In the genomic region with DNA sequence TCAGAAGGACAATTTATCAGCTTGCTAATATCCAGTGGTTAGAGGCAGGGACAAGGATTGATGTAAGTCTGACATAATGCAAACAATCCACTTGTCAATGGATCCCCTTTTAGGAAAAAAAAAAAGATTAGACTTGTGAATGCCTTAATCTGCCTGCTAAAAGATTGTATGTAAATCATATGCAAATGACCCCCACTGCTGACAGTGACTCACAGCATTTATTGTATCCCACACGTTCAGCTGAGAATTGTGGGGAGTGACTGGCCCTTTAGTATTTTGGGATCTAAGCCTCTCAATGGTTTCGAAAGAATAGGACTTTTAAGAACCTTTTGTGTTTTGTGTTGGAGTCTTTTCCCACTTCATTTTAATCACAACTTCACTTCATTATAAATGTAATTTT, we compare ENCODE assay signal across 31 mouse cellular contexts. TPM values are rescaled to one million over a fixed set of nuclear protein-coding genes. Genes with fewer than 3 reads are reported as not detected.
DNase-seq lines count a peak whose midpoint lies in the region; ATAC-seq and TF ChIP-seq lines count a peak whose summit lies in the region.
"Had no signal": no experiment of that assay in that cellular context is flagged by ENCODE, and none has a peak within 500 bp of the region (broad histone marks: within the 10 kb centered on the region; RNA-seq: fewer than 3 reads in every experiment).

No protein-coding gene starts in this region.

- TF ChIP-seq EP300 in stomach, postnatal 0 days (optimal IDR thresholded peaks at IDR 0.05), result no peak

- no peak for TF ChIP-seq CTCF in hindbrain, postnatal 0 days (IDR thresholded peaks at IDR 0.05; ENCODE audit: low read depth)
- no peak for TF ChIP-seq CTCF in midbrain, postnatal 0 days (IDR thresholded peaks at IDR 0.05)
- TF ChIP-seq CTCF in stomach, postnatal 0 days (IDR thresholded peaks at IDR 0.05; ENCODE audit: low read depth), result no peak

- H3K27ac ChIP-seq in forebrain, embryonic 14.5 days (ENCODE audit: low read depth, low read length), result no peak overlapping the region
- no peak overlapping the region for H3K27ac ChIP-seq in forebrain, embryonic 10.5 days
- peak overlapping the region; percentile 64; the same call in 1 of the 2 replicates for H3K27ac ChIP-seq in hindbrain, embryonic 12.5 days
- no peak overlapping the region for H3K27ac ChIP-seq in hindbrain, postnatal 0 days
- 0 out of 2 replicates have a peak overlapping the region, but pooled peaks have one; percentile 16 for H3K27ac ChIP-seq in midbrain, embryonic 15.5 days
- no peak overlapping the region for H3K27ac ChIP-seq in midbrain, postnatal 0 days (ENCODE audit: low read depth, low read length)
- peak overlapping the region; percentile 39; the same call in 1 of the 2 replicates for H3K27ac ChIP-seq in hindbrain, embryonic 14.5 days
- H3K27ac ChIP-seq in stomach, postnatal 0 days (replicated peaks), result no peak overlapping the region
- H3K27ac ChIP-seq: embryonic facial prominence, embryonic 13.5 days; kidney, embryonic 15.5 days; layer of hippocampus, adult 2 months; left cerebral cortex, adult 2 months; limb, embryonic 12.5 days; liver, embryonic 15.5 days; stomach, embryonic 15.5 days had no signal

- 20% methylated on average over 2 of the region's 2 CpGs for WGBS in forebrain, embryonic 14.5 days
- WGBS in forebrain, embryonic 10.5 days, result 70% methylated on average over 2 of the region's 2 CpGs
- WGBS in hindbrain, embryonic 12.5 days, result 45% methylated on average over 2 of the region's 2 CpGs
- WGBS in hindbrain, postnatal 0 days, result 39% methylated on average over 2 of the region's 2 CpGs
- 18% methylated on average over 2 of the region's 2 CpGs for WGBS in midbrain, embryonic 15.5 days
- 28% methylated on average over 2 of the region's 2 CpGs for WGBS in midbrain, postnatal 0 days
- WGBS in hindbrain, embryonic 14.5 days, result 35% methylated on average over 2 of the region's 2 CpGs
- WGBS in stomach, postnatal 0 days, result 61% methylated on average over 2 of the region's 2 CpGs

- DNase-seq in forebrain, embryonic 14.5 days (ENCODE audit: low spot score), result peak; percentile 57
- DNase-seq in forebrain, embryonic 10.5 days (ENCODE audit: extremely low spot score, low spot score), result no peak
- DNase-seq in hindbrain, postnatal 0 days (ENCODE audit: low spot score), result no peak
- no peak for DNase-seq in midbrain, postnatal 0 days (ENCODE audit: low spot score)
- no peak for DNase-seq in hindbrain, embryonic 14.5 days (ENCODE audit: low spot score)
- no peak for DNase-seq in stomach, postnatal 0 days (ENCODE audit: low spot score)
- DNase-seq: adrenal gland, postnatal 10 days; cerebellum, adult 18-20 months; cerebellum, postnatal 10 days; gastrocnemius, postnatal 25 days; heart, adult 18-20 months; heart, postnatal 4 days; kidney, adult 18-20 months; kidney, postnatal 25 days; lung, embryonic 14.5 days; lung, postnatal 14 days; right cerebral cortex, postnatal 25 days; thymus, postnatal 14 days had no signal

- H3K9me3 ChIP-seq in forebrain, embryonic 14.5 days (replicated peaks; ENCODE audit: control insufficient read depth, low read length), result no peaks in the 10 kb centered on the region
- no peaks in the 10 kb centered on the region for H3K9me3 ChIP-seq in forebrain, embryonic 10.5 days
- no peaks in the 10 kb centered on the region for H3K9me3 ChIP-seq in hindbrain, embryonic 12.5 days (replicated peaks)
- no peaks in the 10 kb centered on the region for H3K9me3 ChIP-seq in hindbrain, postnatal 0 days (ENCODE audit: low read length)
- H3K9me3 ChIP-seq in midbrain, embryonic 15.5 days, result no peaks in the 10 kb centered on the region
- H3K9me3 ChIP-seq in midbrain, postnatal 0 days (ENCODE audit: low read length), result no peaks in the 10 kb centered on the region
- H3K9me3 ChIP-seq in hindbrain, embryonic 14.5 days (ENCODE audit: control insufficient read depth, low read length), result no peaks in the 10 kb centered on the region
- no peaks in the 10 kb centered on the region for H3K9me3 ChIP-seq in stomach, postnatal 0 days (ENCODE audit: control insufficient read depth, low read length)
- H3K9me3 ChIP-seq: embryonic facial prominence, embryonic 13.5 days; kidney, embryonic 15.5 days; limb, embryonic 12.5 days; liver, embryonic 15.5 days; stomach, embryonic 15.5 days had no signal

- no peaks in the 10 kb centered on the region for H3K27me3 ChIP-seq in forebrain, embryonic 14.5 days (replicated peaks; ENCODE audit: control insufficient read depth, insufficient read depth, low read length)
- H3K27me3 ChIP-seq in forebrain, embryonic 10.5 days (ENCODE audit: poor library complexity, severe bottlenecking), result 0 out of 2 replicates have a peak, but pooled peaks cover 4% of the 10 kb centered on the region
- H3K27me3 ChIP-seq in hindbrain, embryonic 12.5 days, result no peaks in the 10 kb centered on the region
- H3K27me3 ChIP-seq in hindbrain, postnatal 0 days (ENCODE audit: insufficient read depth, low read length), result no peaks in the 10 kb centered on the region
- no peaks in the 10 kb centered on the region for H3K27me3 ChIP-seq in midbrain, embryonic 15.5 days (replicated peaks)
- no peaks in the 10 kb centered on the region for H3K27me3 ChIP-seq in midbrain, postnatal 0 days (ENCODE audit: insufficient read depth, low read length)
- no peaks in the 10 kb centered on the region for H3K27me3 ChIP-seq in hindbrain, embryonic 14.5 days (ENCODE audit: control insufficient read depth, insufficient read depth, low read length)
- no peaks in the 10 kb centered on the region for H3K27me3 ChIP-seq in stomach, postnatal 0 days (ENCODE audit: control insufficient read depth, insufficient read depth, low read length)
- H3K27me3 ChIP-seq: embryonic facial prominence, embryonic 13.5 days; limb, embryonic 12.5 days; liver, embryonic 15.5 days; stomach, embryonic 15.5 days had no signal

- H3K9ac ChIP-seq in forebrain, embryonic 14.5 days (ENCODE audit: low read length), result no peak overlapping the region
- H3K9ac ChIP-seq in hindbrain, embryonic 12.5 days, result no peak overlapping the region
- no peak overlapping the region for H3K9ac ChIP-seq in hindbrain, postnatal 0 days (replicated peaks; ENCODE audit: low read length)
- H3K9ac ChIP-seq in midbrain, embryonic 15.5 days, result no peak overlapping the region
- H3K9ac ChIP-seq in midbrain, postnatal 0 days (replicated peaks; ENCODE audit: low read length, poor library complexity, severe bottlenecking), result no peak overlapping the region
- H3K9ac ChIP-seq in hindbrain, embryonic 14.5 days, result no peak overlapping the region
- H3K9ac ChIP-seq in stomach, postnatal 0 days (ENCODE audit: low read length), result no peak overlapping the region
- H3K9ac ChIP-seq: embryonic facial prominence, embryonic 13.5 days; kidney, embryonic 15.5 days; limb, embryonic 12.5 days; liver, embryonic 15.5 days; lung, embryonic 14.5 days; stomach, embryonic 15.5 days had no signal

- peaks cover 37% of the 10 kb centered on the region for H3K4me1 ChIP-seq in forebrain, embryonic 14.5 days (ENCODE audit: control insufficient read depth, insufficient read depth, low read length)
- peaks cover 40% of the 10 kb centered on the region for H3K4me1 ChIP-seq in forebrain, embryonic 10.5 days
- H3K4me1 ChIP-seq in hindbrain, embryonic 12.5 days, result peaks cover 26% of the 10 kb centered on the region
- H3K4me1 ChIP-seq in hindbrain, postnatal 0 days (ENCODE audit: insufficient read depth, low read length), result peaks cover 10% of the 10 kb centered on the region; the same call in 1 of the 2 replicates
- H3K4me1 ChIP-seq in midbrain, embryonic 15.5 days, result peaks cover 33% of the 10 kb centered on the region
- peaks cover 13% of the 10 kb centered on the region; the same call in 1 of the 2 replicates for H3K4me1 ChIP-seq in midbrain, postnatal 0 days (ENCODE audit: insufficient read depth, low read length)
- H3K4me1 ChIP-seq in hindbrain, embryonic 14.5 days (replicated peaks; ENCODE audit: control insufficient read depth, insufficient read depth, low read length), result peaks cover 19% of the 10 kb centered on the region
- no peaks in the 10 kb centered on the region for H3K4me1 ChIP-seq in stomach, postnatal 0 days (replicated peaks; ENCODE audit: control insufficient read depth, insufficient read depth)
- H3K4me1 ChIP-seq: kidney, embryonic 15.5 days; liver, embryonic 15.5 days; stomach, embryonic 15.5 days had no signal

- no peaks in the 10 kb centered on the region for H3K36me3 ChIP-seq in forebrain, embryonic 14.5 days (ENCODE audit: control insufficient read depth, insufficient read depth, low read length)
- no peaks in the 10 kb centered on the region for H3K36me3 ChIP-seq in forebrain, embryonic 10.5 days (replicated peaks)
- H3K36me3 ChIP-seq in hindbrain, embryonic 12.5 days, result no peaks in the 10 kb centered on the region
- no peaks in the 10 kb centered on the region for H3K36me3 ChIP-seq in hindbrain, postnatal 0 days (ENCODE audit: insufficient read depth, low read length)
- no peaks in the 10 kb centered on the region for H3K36me3 ChIP-seq in midbrain, embryonic 15.5 days (replicated peaks)
- no peaks in the 10 kb centered on the region for H3K36me3 ChIP-seq in midbrain, postnatal 0 days (ENCODE audit: insufficient read depth, low read length)
- no peaks in the 10 kb centered on the region for H3K36me3 ChIP-seq in hindbrain, embryonic 14.5 days (replicated peaks; ENCODE audit: control insufficient read depth, insufficient read depth)
- no peaks in the 10 kb centered on the region for H3K36me3 ChIP-seq in stomach, postnatal 0 days (ENCODE audit: control insufficient read depth, insufficient read depth, low read length)
- H3K36me3 ChIP-seq: embryonic facial prominence, embryonic 13.5 days; kidney, embryonic 15.5 days; limb, embryonic 12.5 days; liver, embryonic 15.5 days; stomach, embryonic 15.5 days had no signal

- no peak overlapping the region for H3K4me3 ChIP-seq in forebrain, embryonic 14.5 days (ENCODE audit: low read depth, low read length)
- H3K4me3 ChIP-seq in forebrain, embryonic 10.5 days, result no peak overlapping the region
- no peak overlapping the region for H3K4me3 ChIP-seq in hindbrain, embryonic 12.5 days
- no peak overlapping the region for H3K4me3 ChIP-seq in hindbrain, postnatal 0 days (ENCODE audit: low read length)
- H3K4me3 ChIP-seq in midbrain, embryonic 15.5 days, result no peak overlapping the region
- no peak overlapping the region for H3K4me3 ChIP-seq in midbrain, postnatal 0 days (ENCODE audit: low read depth, low read length)
- no peak overlapping the region for H3K4me3 ChIP-seq in hindbrain, embryonic 14.5 days (replicated peaks; ENCODE audit: low read length)
- H3K4me3 ChIP-seq in stomach, postnatal 0 days (ENCODE audit: low read depth, low read length), result no peak overlapping the region
- H3K4me3 ChIP-seq: embryonic facial prominence, embryonic 13.5 days; kidney, embryonic 15.5 days; layer of hippocampus, adult 2 months; left cerebral cortex, adult 2 months; limb, embryonic 12.5 days; liver, embryonic 15.5 days; myocyte; stomach, embryonic 15.5 days had no signal

- ATAC-seq in forebrain, embryonic 14.5 days, result 0 out of 2 replicates have a peak, but pooled peaks have one; percentile 18
- peak; percentile 21; the same call in 1 of the 2 replicates for ATAC-seq in hindbrain, embryonic 12.5 days (ENCODE audit: low FRiP score)
- ATAC-seq in hindbrain, postnatal 0 days, result no peak
- no peak; the same call in 1 of the 2 replicates for ATAC-seq in midbrain, embryonic 15.5 days (replicated peaks)
- ATAC-seq in midbrain, postnatal 0 days (ENCODE audit: low FRiP score), result no peak
- no peak for ATAC-seq in hindbrain, embryonic 14.5 days (ENCODE audit: low FRiP score)
- ATAC-seq in stomach, postnatal 0 days (ENCODE audit: low FRiP score, low TSS enrichment), result no peak
- ATAC-seq: Patski had no signal

- H3K4me2 ChIP-seq in forebrain, embryonic 14.5 days (ENCODE audit: low read length), result no peak overlapping the region
- H3K4me2 ChIP-seq in hindbrain, embryonic 12.5 days (replicated peaks), result no peak overlapping the region
- no peak overlapping the region for H3K4me2 ChIP-seq in hindbrain, postnatal 0 days (ENCODE audit: low read depth, low read length)
- H3K4me2 ChIP-seq in midbrain, embryonic 15.5 days, result no peak overlapping the region
- H3K4me2 ChIP-seq in midbrain, postnatal 0 days (ENCODE audit: low read depth, low read length, poor library complexity, severe bottlenecking), result no peak overlapping the region
- no peak overlapping the region for H3K4me2 ChIP-seq in hindbrain, embryonic 14.5 days (replicated peaks)
- H3K4me2 ChIP-seq in stomach, postnatal 0 days (replicated peaks; ENCODE audit: low read depth), result no peak overlapping the region
- H3K4me2 ChIP-seq: embryonic facial prominence, embryonic 13.5 days; heart, embryonic 11.5 days; kidney, embryonic 15.5 days; limb, embryonic 12.5 days; liver, embryonic 15.5 days; lung, embryonic 14.5 days; stomach, embryonic 15.5 days had no signal

RNA-seq across cellular contexts. Expression of gene Amer2, which starts 30.2 kb away (rescaled TPM):
- polyA plus RNA-seq in forebrain, embryonic 14.5 days (2014; fragmentation: Nextera tagmentation; extraction: Ambion mirVana), result 9.4 and 16.0 TPM in 2 replicates
- polyA plus RNA-seq in forebrain, embryonic 10.5 days (2016; fragmentation: Nextera tagmentation; extraction: Ambion mirVana), result 7.7 and 9.6 TPM in 2 replicates
- polyA plus RNA-seq in hindbrain, embryonic 12.5 days (2016; fragmentation: Nextera tagmentation; extraction: Ambion mirVana), result 28.2 and 30.4 TPM in 2 replicates
- 27.4 and 27.6 TPM in 2 replicates for total RNA-seq in hindbrain, postnatal 0 days (2014; rRNA removed)
- 20.5 and 21.6 TPM in 2 replicates for polyA plus RNA-seq in hindbrain, postnatal 0 days (2015; fragmentation: Nextera tagmentation; extraction: Ambion mirVana)
- 31.3 and 35.0 TPM in 2 replicates for polyA plus RNA-seq in midbrain, embryonic 15.5 days (2015; fragmentation: Nextera tagmentation; extraction: Ambion mirVana)
- total RNA-seq in midbrain, postnatal 0 days (2014; rRNA removed), result 28.3 TPM in 2 replicates
- 13.7 and 18.3 TPM in 2 replicates for polyA plus RNA-seq in midbrain, postnatal 0 days (2015; fragmentation: Nextera tagmentation; extraction: Ambion mirVana)
- 18.7 and 19.7 TPM in 2 replicates for polyA plus RNA-seq in hindbrain, embryonic 14.5 days (2014; fragmentation: Nextera tagmentation; extraction: Ambion mirVana)
- polyA plus RNA-seq in stomach, postnatal 0 days (2015; fragmentation: Nextera tagmentation; extraction: Ambion mirVana), result 1.2 and 1.5 TPM in 2 replicates
- total RNA-seq: heart, adult 18-20 months; MEL had no signal
- polyA plus RNA-seq: myocyte had no signal

Comparison
In these comparisons a context has a peak if more than half of its experiments do, and no peak if none do; other contexts are left out.
1. ATAC-seq: peak in forebrain, embryonic 14.5 days (single experiment) and hindbrain, embryonic 12.5 days (single experiment); none in hindbrain, postnatal 0 days (single experiment), midbrain, embryonic 15.5 days (single experiment), midbrain, postnatal 0 days (single experiment), hindbrain, embryonic 14.5 days (single experiment) and stomach, postnatal 0 days (single experiment).
2. H3K27ac ChIP-seq: peak in hindbrain, embryonic 12.5 days (single experiment), midbrain, embryonic 15.5 days (single experiment) and hindbrain, embryonic 14.5 days (single experiment); none in forebrain, embryonic 14.5 days (single experiment), forebrain, embryonic 10.5 days (single experiment), hindbrain, postnatal 0 days (single experiment), midbrain, postnatal 0 days (single experiment) and stomach, postnatal 0 days (single experiment).